Mouse (Mus musculus) lung, embryonic 15.5 days (tissue): ENCODE data around the gene Opa1. TPM values are rescaled to one million over a fixed set of nuclear protein-coding genes. Genes with fewer than 3 reads are reported as not detected.
A peak's percentile ranks its signal among the peaks of the same experiment; 100 is the strongest.

Experiments used
- ATAC-seq: fragments of 200-750 bp; cut with Nextera tagmentation; 2 replicates; pipeline ENCODE4 v1.8.0; 2017; ENCODE audit warnings: moderate number of reproducible peaks, borderline replicate concordance; ENCODE audit not compliant: low FRiP score, low TSS enrichment; ENCODE audit errors: extremely low read depth
- H3K27ac ChIP-seq: fragments of 300-500 bp; sonication (generic); 2 replicates; pipeline ENCODE4 v1.5.1; 2015; ENCODE audit warnings: moderate library complexity, mild to moderate bottlenecking, inconsistent platforms
- H3K27me3 ChIP-seq: fragments of 300-500 bp; sonication (generic); 2 replicates; pipeline ENCODE4 v1.6.1; 2015; ENCODE audit warnings: inconsistent platforms
- H3K36me3 ChIP-seq: fragments of 300-500 bp; sonication (generic); 2 replicates; pipeline ENCODE4 v1.6.1; 2015; ENCODE audit warnings: inconsistent platforms
- H3K4me1 ChIP-seq: fragments of 300-500 bp; sonication (generic); 2 replicates; pipeline ENCODE4 v1.6.1; 2015; ENCODE audit warnings: inconsistent platforms
- H3K4me2 ChIP-seq: fragments of 300-500 bp; sonication (generic); 2 replicates; pipeline ENCODE4 v1.6.1; 2015; ENCODE audit warnings: inconsistent platforms, mild to moderate bottlenecking, moderate library complexity
- H3K4me3 ChIP-seq: fragments of 300-500 bp; sonication (generic); 2 replicates; pipeline ENCODE4 v1.5.1; 2015; ENCODE audit warnings: mild to moderate bottlenecking, inconsistent platforms
- H3K9ac ChIP-seq: fragments of 300-500 bp; sonication (generic); 2 replicates; pipeline ENCODE4 v1.6.1; 2015; ENCODE audit warnings: inconsistent platforms
- H3K9me3 ChIP-seq: fragments of 300-500 bp; sonication (generic); 2 replicates; pipeline ENCODE4 v1.6.1; 2016; ENCODE audit warnings: inconsistent platforms
- WGBS: fragments of 180-500 bp; shearing (Covaris S2); methylation state at CpG from one replicate; pipeline ENCODE4 v1.1.7; 2015; 5-methylcytosine and 5-hydroxymethylcytosine counted together
- polyA plus RNA-seq: library from polyadenylated mRNA; unstranded; fragments of >200 nt; fragmentation: Nextera tagmentation; extraction: Ambion mirVana; gene quantifications from 2 replicates; pipeline ENCODE4 v1.2.1, GENCODE M21; 2015

The Opa1 gene
- polyA plus RNA-seq, 1 experiment from 2014 or later = 31.3 TPM

- Histone ChIP-seq H3K9ac (no peak overlapping the region), H3K4me2 (peak overlapping the region; percentile 43), H3K27ac (no peak overlapping the region), H3K9me3 (no peaks in the 10 kb centered on the region), H3K4me3 (0 out of 2 replicates have a peak overlapping the region, but pooled peaks have one; percentile 13), H3K27me3 (no peaks in the 10 kb centered on the region), H3K36me3 (no peaks in the 10 kb centered on the region), H3K4me1 (peaks cover 34% of the 10 kb centered on the region)
- ATAC-seq = no peak
- WGBS = 18% methylated on average over 18 of the region's 18 CpGs
Measured at GRCm38 (mm10) chr16:29657650-29658548, 78.8 kb downstream of the Opa1 start.

GRCm38 (mm10) chr16:29659101-29659810 lies 80.1 kb downstream of the Opa1 start:
- no peaks in the 10 kb centered on the region for H3K36me3 ChIP-seq
- peaks cover 34% of the 10 kb centered on the region for H3K4me1 ChIP-seq
- no peak overlapping the region for H3K27ac ChIP-seq
- no peaks in the 10 kb centered on the region for H3K27me3 ChIP-seq
- no peak overlapping the region for H3K9ac ChIP-seq
- no peak for ATAC-seq
- 67% methylated on average over 13 of the region's 13 CpGs for WGBS
- H3K9me3 ChIP-seq = no peaks in the 10 kb centered on the region
- no peak overlapping the region for H3K4me3 ChIP-seq
- no peak overlapping the region for H3K4me2 ChIP-seq

GRCm38 (mm10) chr16:29663042-29663758 lies 84.1 kb downstream of the Opa1 start:
- ATAC-seq = no peak
- no peaks in the 10 kb centered on the region for H3K9me3 ChIP-seq
- 58% methylated on average over 6 of the region's 6 CpGs for WGBS
- no peak overlapping the region for H3K9ac ChIP-seq
- peaks cover 36% of the 10 kb centered on the region for H3K4me1 ChIP-seq
- H3K4me2 ChIP-seq = no peak overlapping the region
- H3K36me3 ChIP-seq = no peaks in the 10 kb centered on the region
- no peaks in the 10 kb centered on the region for H3K27me3 ChIP-seq
- 0 out of 2 replicates have a peak overlapping the region, but pooled peaks have one; percentile 9 for H3K27ac ChIP-seq
- no peak overlapping the region for H3K4me3 ChIP-seq

GRCm38 (mm10) chr16:29664392-29664791 lies 85.3 kb downstream of the Opa1 start:
- ATAC-seq = no peak
- H3K4me3 ChIP-seq = no peak overlapping the region
- 41% methylated on average over 4 of the region's 4 CpGs for WGBS

GRCm38 (mm10) chr16:29666991-29667701 lies 88.0 kb downstream of the Opa1 start:
- H3K4me2 ChIP-seq = no peak overlapping the region
- no peak for ATAC-seq
- H3K27ac ChIP-seq = no peak overlapping the region
- H3K36me3 ChIP-seq = no peaks in the 10 kb centered on the region
- no peak overlapping the region for H3K4me3 ChIP-seq
- 40% methylated on average over 17 of the region's 17 CpGs for WGBS
- no peak overlapping the region for H3K9ac ChIP-seq
- no peaks in the 10 kb centered on the region for H3K27me3 ChIP-seq
- no peaks in the 10 kb centered on the region for H3K9me3 ChIP-seq
- peaks cover 15% of the 10 kb centered on the region for H3K4me1 ChIP-seq

More at GRCm38 (mm10) chr16:29664392-29664791, 85.3 kb downstream of the Opa1 start:
- Histone ChIP-seq H3K4me1 (peaks cover 35% of the 10 kb centered on the region), H3K27me3 (no peaks in the 10 kb centered on the region), H3K4me2 (no peak overlapping the region), H3K9me3 (no peaks in the 10 kb centered on the region), H3K9ac (no peak overlapping the region), H3K27ac (no peak overlapping the region), H3K36me3 (no peaks in the 10 kb centered on the region)

GRCm38 (mm10) chr16:29667702-29668061 lies 88.5 kb downstream of the Opa1 start:
- H3K9ac ChIP-seq = no peak overlapping the region
- no peak for ATAC-seq
- no peak overlapping the region for H3K4me3 ChIP-seq
- peaks cover 12% of the 10 kb centered on the region for H3K4me1 ChIP-seq
- H3K4me2 ChIP-seq = no peak overlapping the region
- H3K27ac ChIP-seq = no peak overlapping the region
- H3K36me3 ChIP-seq = no peaks in the 10 kb centered on the region
- WGBS = 32% methylated on average over 5 of the region's 5 CpGs
- H3K27me3 ChIP-seq = no peaks in the 10 kb centered on the region
- no peaks in the 10 kb centered on the region for H3K9me3 ChIP-seq

- 54% methylated on average over 12 of the region's 12 CpGs for WGBS
- no peak overlapping the region for H3K27ac ChIP-seq
- H3K4me2 ChIP-seq = 0 out of 2 replicates have a peak overlapping the region, but pooled peaks have one; percentile 11
- no peaks in the 10 kb centered on the region for H3K9me3 ChIP-seq
- peaks cover 12% of the 10 kb centered on the region; the same call in 1 of the 2 replicates for H3K4me1 ChIP-seq
- peak; percentile 61 for ATAC-seq
- no peak overlapping the region for H3K4me3 ChIP-seq
- no peaks in the 10 kb centered on the region for H3K27me3 ChIP-seq
- no peaks in the 10 kb centered on the region for H3K36me3 ChIP-seq
- H3K9ac ChIP-seq = no peak overlapping the region
Measured at GRCm38 (mm10) chr16:29668451-29668850, 89.3 kb downstream of the Opa1 start.

- no peak overlapping the region for H3K9ac ChIP-seq
- no peak overlapping the region for H3K4me3 ChIP-seq
- H3K27ac ChIP-seq = no peak overlapping the region
- no peaks in the 10 kb centered on the region for H3K27me3 ChIP-seq
- 93% methylated on average over 3 of the region's 3 CpGs for WGBS
- no peaks in the 10 kb centered on the region for H3K36me3 ChIP-seq
- peaks cover 12% of the 10 kb centered on the region; the same call in 1 of the 2 replicates for H3K4me1 ChIP-seq
- no peaks in the 10 kb centered on the region for H3K9me3 ChIP-seq
- H3K4me2 ChIP-seq = no peak overlapping the region
- no peak for ATAC-seq
Measured at GRCm38 (mm10) chr16:29670806-29671205, 91.7 kb downstream of the Opa1 start.

GRCm38 (mm10) chr16:29673230-29673629 lies 94.1 kb downstream of the Opa1 start:
- H3K4me3 ChIP-seq = no peak overlapping the region
- H3K9me3 ChIP-seq = no peaks in the 10 kb centered on the region
- no peaks in the 10 kb centered on the region for H3K36me3 ChIP-seq
- WGBS = 92% methylated on average over 3 of the region's 3 CpGs
- no peak overlapping the region for H3K9ac ChIP-seq
- H3K27me3 ChIP-seq = no peaks in the 10 kb centered on the region
- H3K4me1 ChIP-seq = peaks cover 5% of the 10 kb centered on the region; the same call in 1 of the 2 replicates
- no peak for ATAC-seq
- no peak overlapping the region for H3K27ac ChIP-seq
- no peak overlapping the region for H3K4me2 ChIP-seq

- no peaks in the 10 kb centered on the region for H3K27me3 ChIP-seq
- WGBS = 74% methylated on average over 5 of the region's 5 CpGs
- no peaks in the 10 kb centered on the region for H3K9me3 ChIP-seq
- H3K9ac ChIP-seq = no peak overlapping the region
- no peaks in the 10 kb centered on the region for H3K36me3 ChIP-seq
- peaks cover 22% of the 10 kb centered on the region for H3K4me1 ChIP-seq
- H3K27ac ChIP-seq = no peak overlapping the region
- no peak overlapping the region for H3K4me2 ChIP-seq
- H3K4me3 ChIP-seq = no peak overlapping the region
- no peak for ATAC-seq
Measured at GRCm38 (mm10) chr16:29679607-29680006, 100.5 kb downstream of the Opa1 start.

GRCm38 (mm10) chr16:29680548-29681175 lies 101.5 kb downstream of the Opa1 start:
- no peak overlapping the region for H3K4me3 ChIP-seq
- H3K27me3 ChIP-seq = no peaks in the 10 kb centered on the region
- H3K9ac ChIP-seq = no peak overlapping the region
- H3K36me3 ChIP-seq = no peaks in the 10 kb centered on the region
- no peak for ATAC-seq
- no peak overlapping the region for H3K4me2 ChIP-seq
- peaks cover 23% of the 10 kb centered on the region for H3K4me1 ChIP-seq
- no peak overlapping the region for H3K27ac ChIP-seq
- H3K9me3 ChIP-seq = no peaks in the 10 kb centered on the region
- WGBS = 69% methylated on average over 18 of the region's 18 CpGs
